Mouse (Mus musculus) embryo, embryonic 10 days (tissue): ENCODE data around the gene Olfr90.
"Not testable (repeated sequence)": the region's sequence is repeated elsewhere in the genome, so short reads cannot be mapped to it uniquely, and the experiment has no call there.

Experiments used
- DNase-seq: peaks from one replicate; pipeline ENCODE4 v3.0.0-alpha.2; 2015; ENCODE audit warnings: low spot score

Gene Olfr90

GRCm38 (mm10) chr17:37088399-37088798 lies at the start of gene Olfr90:
Olfr90 (minus strand) TSS chr17:37088499.
- no peak for DNase-seq

- not testable (repeated sequence) for DNase-seq
Observed at GRCm38 (mm10) chr17:37131366-37131765, 43.1 kb upstream of the Olfr90 start.

GRCm38 (mm10) chr17:37119988-37120387 lies 31.7 kb upstream of the Olfr90 start, which contains the start of gene Olfr92:
Olfr92 (minus strand) TSS chr17:37120088.
- DNase-seq = no peak

- no peak for DNase-seq
Observed at GRCm38 (mm10) chr17:37098178-37098577, 9.9 kb upstream of the Olfr90 start, which contains the start of gene Olfr91. Olfr91 (minus strand) TSS chr17:37098278.

GRCm38 (mm10) chr17:37093289-37093688 lies 5.0 kb upstream of the Olfr90 start:
- DNase-seq = no peak

- DNase-seq = no peak
Observed at GRCm38 (mm10) chr17:37092198-37092597, 3.9 kb upstream of the Olfr90 start.

GRCm38 (mm10) chr17:37085545-37085944 lies 2.8 kb downstream of the Olfr90 start:
- no peak for DNase-seq

- DNase-seq = no peak
Observed at GRCm38 (mm10) chr17:37084632-37085031, 3.7 kb downstream of the Olfr90 start.

GRCm38 (mm10) chr17:37083327-37083726 lies 5.0 kb downstream of the Olfr90 start:
- peak; percentile 77 for DNase-seq

GRCm38 (mm10) chr17:37081659-37082058 lies 6.6 kb downstream of the Olfr90 start:
- no peak for DNase-seq

GRCm38 (mm10) chr17:37080119-37080518 lies 8.2 kb downstream of the Olfr90 start:
- peak; percentile 30 for DNase-seq

GRCm38 (mm10) chr17:37078990-37079389 lies 9.3 kb downstream of the Olfr90 start:
- DNase-seq = peak; percentile 12

GRCm38 (mm10) chr17:37078193-37078592 lies 10.1 kb downstream of the Olfr90 start:
- DNase-seq = no peak

GRCm38 (mm10) chr17:37075766-37076165 lies 12.5 kb downstream of the Olfr90 start:
- DNase-seq = no peak

- DNase-seq = no peak
Observed at GRCm38 (mm10) chr17:37075181-37075580, 13.1 kb downstream of the Olfr90 start.

GRCm38 (mm10) chr17:37072730-37073276 lies 15.5 kb downstream of the Olfr90 start:
- DNase-seq = no peak

GRCm38 (mm10) chr17:37072080-37072729 lies 16.1 kb downstream of the Olfr90 start:
- DNase-seq = no peak

GRCm38 (mm10) chr17:37070121-37070520 lies 18.2 kb downstream of the Olfr90 start:
- no peak for DNase-seq

GRCm38 (mm10) chr17:37067861-37068260 lies 20.4 kb downstream of the Olfr90 start:
- no peak for DNase-seq

- no peak for DNase-seq
Observed at GRCm38 (mm10) chr17:37065993-37066392, 22.3 kb downstream of the Olfr90 start.

GRCm38 (mm10) chr17:37063686-37064495 lies 24.4 kb downstream of the Olfr90 start:
- DNase-seq = no peak

- no peak for DNase-seq
Observed at GRCm38 (mm10) chr17:37063063-37063462, 25.2 kb downstream of the Olfr90 start.

- no peak for DNase-seq
Observed at GRCm38 (mm10) chr17:37062101-37062641, 26.1 kb downstream of the Olfr90 start.
